Mouse (Mus musculus): ENCODE results near the gene Dnah5. TPM values are rescaled to one million over a fixed set of nuclear protein-coding genes. Genes with fewer than 3 reads are reported as not detected.

The Dnah5 gene
- 0.21 and 0.25 TPM in 2 replicates for polyA plus RNA-seq (2015; fragmentation: Nextera tagmentation; extraction: Ambion mirVana)

- H3K4me1 ChIP-seq (ENCODE audit: control insufficient read depth, insufficient read depth, low read length), result no peaks in the 10 kb centered on the region
- H3K9me3 ChIP-seq (replicated peaks; ENCODE audit: control insufficient read depth, low read length, poor library complexity, severe bottlenecking), result no peaks in the 10 kb centered on the region
- ATAC-seq, result no peak
- H3K4me2 ChIP-seq (ENCODE audit: low read length), result no peak within 1 kb of the TSS
- H3K4me3 ChIP-seq (ENCODE audit: low read depth, low read length), result no peak within 1 kb of the TSS
- no peaks in the 10 kb centered on the region for H3K36me3 ChIP-seq (ENCODE audit: control insufficient read depth, insufficient read depth, low read length)
- WGBS, result 53% methylated on average over 20 of the region's 20 CpGs
- H3K27me3 ChIP-seq (ENCODE audit: control insufficient read depth, insufficient read depth, low read depth, low read length), result peaks cover 2% of the 10 kb centered on the region; the same call in 1 of the 2 replicates
- H3K9ac ChIP-seq (ENCODE audit: low read depth, low read length), result no peak within 1 kb of the TSS
- H3K27ac ChIP-seq (ENCODE audit: low read length), result no peak within 1 kb of the TSS
These were observed at the start of gene Dnah5 for GRCm38 (mm10) chr15:28203111-28204075. TSS of gene Dnah5 (plus strand) at chr15:28203752.

GRCm38 (mm10) chr15:28154822-28155501 is 48.6 kb upstream of the Dnah5 start:
- peak overlapping the region; percentile 65; the same call in 1 of the 2 replicates for H3K9ac ChIP-seq (ENCODE audit: low read depth, low read length)
- no peak overlapping the region for H3K27ac ChIP-seq (ENCODE audit: low read length)
- peaks cover 20% of the 10 kb centered on the region for H3K4me1 ChIP-seq (ENCODE audit: control insufficient read depth, insufficient read depth, low read length)
- peak overlapping the region; percentile 44 for H3K4me3 ChIP-seq (ENCODE audit: low read depth, low read length)
- no peaks in the 10 kb centered on the region for H3K36me3 ChIP-seq (ENCODE audit: control insufficient read depth, insufficient read depth, low read length)
- ATAC-seq, result peak; percentile 94
- 6% methylated on average over 26 of the region's 27 CpGs for WGBS
- H3K9me3 ChIP-seq (replicated peaks; ENCODE audit: control insufficient read depth, low read length, poor library complexity, severe bottlenecking), result no peaks in the 10 kb centered on the region
- peak overlapping the region; percentile 81 for H3K4me2 ChIP-seq (ENCODE audit: low read length)
- H3K27me3 ChIP-seq (ENCODE audit: control insufficient read depth, insufficient read depth, low read depth, low read length), result no peaks in the 10 kb centered on the region

- Histone ChIP-seq H3K36me3 (ENCODE audit: control insufficient read depth, insufficient read depth, low read length) (no peaks in the 10 kb centered on the region), H3K4me2 (ENCODE audit: low read length) (peak overlapping the region; percentile 63), H3K9ac (ENCODE audit: low read depth, low read length) (peak overlapping the region; percentile 37; the same call in 1 of the 2 replicates), H3K4me3 (ENCODE audit: low read depth, low read length) (peak overlapping the region; percentile 37), H3K4me1 (ENCODE audit: control insufficient read depth, insufficient read depth, low read length) (peaks cover 20% of the 10 kb centered on the region), H3K27me3 (ENCODE audit: control insufficient read depth, insufficient read depth, low read depth, low read length) (no peaks in the 10 kb centered on the region), H3K27ac (ENCODE audit: low read length) (no peak overlapping the region), H3K9me3 (replicated peaks; ENCODE audit: control insufficient read depth, low read length, poor library complexity, severe bottlenecking) (no peaks in the 10 kb centered on the region)
- 0 out of 2 replicates have a peak, but pooled peaks have one; percentile 36 for ATAC-seq
- WGBS, result 2% methylated on average over 18 of the region's 19 CpGs
These were observed 44.6 kb upstream of the Dnah5 start for GRCm38 (mm10) chr15:28158771-28159489.

GRCm38 (mm10) chr15:28162291-28162690 is 41.3 kb upstream of the Dnah5 start:
- Histone ChIP-seq H3K4me1 (ENCODE audit: control insufficient read depth, insufficient read depth, low read length) (peaks cover 9% of the 10 kb centered on the region), H3K27ac (ENCODE audit: low read length) (no peak overlapping the region), H3K4me3 (ENCODE audit: low read depth, low read length) (no peak overlapping the region), H3K9me3 (replicated peaks; ENCODE audit: control insufficient read depth, low read length, poor library complexity, severe bottlenecking) (no peaks in the 10 kb centered on the region), H3K36me3 (ENCODE audit: control insufficient read depth, insufficient read depth, low read length) (no peaks in the 10 kb centered on the region), H3K9ac (ENCODE audit: low read depth, low read length) (no peak overlapping the region), H3K27me3 (ENCODE audit: control insufficient read depth, insufficient read depth, low read depth, low read length) (no peaks in the 10 kb centered on the region), H3K4me2 (ENCODE audit: low read length) (no peak overlapping the region)
- ATAC-seq, result no peak
- 88% methylated on average over 2 of the region's 2 CpGs for WGBS

GRCm38 (mm10) chr15:28165234-28165633 is 38.3 kb upstream of the Dnah5 start:
- Histone ChIP-seq H3K9me3 (replicated peaks; ENCODE audit: control insufficient read depth, low read length, poor library complexity, severe bottlenecking) (no peaks in the 10 kb centered on the region), H3K36me3 (ENCODE audit: control insufficient read depth, insufficient read depth, low read length) (no peaks in the 10 kb centered on the region), H3K27me3 (ENCODE audit: control insufficient read depth, insufficient read depth, low read depth, low read length) (no peaks in the 10 kb centered on the region), H3K4me3 (ENCODE audit: low read depth, low read length) (no peak overlapping the region), H3K4me2 (ENCODE audit: low read length) (no peak overlapping the region), H3K9ac (ENCODE audit: low read depth, low read length) (no peak overlapping the region), H3K27ac (ENCODE audit: low read length) (no peak overlapping the region), H3K4me1 (ENCODE audit: control insufficient read depth, insufficient read depth, low read length) (no peaks in the 10 kb centered on the region)
- 94% methylated on average over 7 of the region's 7 CpGs for WGBS
- no peak for ATAC-seq

- H3K27ac ChIP-seq (ENCODE audit: low read length), result no peak overlapping the region
- H3K4me3 ChIP-seq (ENCODE audit: low read depth, low read length), result no peak overlapping the region
- no peaks in the 10 kb centered on the region for H3K9me3 ChIP-seq (replicated peaks; ENCODE audit: control insufficient read depth, low read length, poor library complexity, severe bottlenecking)
- H3K4me2 ChIP-seq (ENCODE audit: low read length), result no peak overlapping the region
- no peaks in the 10 kb centered on the region for H3K4me1 ChIP-seq (ENCODE audit: control insufficient read depth, insufficient read depth, low read length)
- no peak for ATAC-seq
- no peaks in the 10 kb centered on the region for H3K36me3 ChIP-seq (ENCODE audit: control insufficient read depth, insufficient read depth, low read length)
- WGBS, result 90% methylated on average over 6 of the region's 6 CpGs
- no peak overlapping the region for H3K9ac ChIP-seq (ENCODE audit: low read depth, low read length)
- H3K27me3 ChIP-seq (ENCODE audit: control insufficient read depth, insufficient read depth, low read depth, low read length), result no peaks in the 10 kb centered on the region
These were observed 37.5 kb upstream of the Dnah5 start for GRCm38 (mm10) chr15:28166090-28166489.

GRCm38 (mm10) chr15:28178951-28179350 is 24.6 kb upstream of the Dnah5 start:
- Histone ChIP-seq H3K36me3 (ENCODE audit: control insufficient read depth, insufficient read depth, low read length) (no peaks in the 10 kb centered on the region), H3K9me3 (replicated peaks; ENCODE audit: control insufficient read depth, low read length, poor library complexity, severe bottlenecking) (no peaks in the 10 kb centered on the region), H3K4me3 (ENCODE audit: low read depth, low read length) (no peak overlapping the region), H3K4me1 (ENCODE audit: control insufficient read depth, insufficient read depth, low read length) (no peaks in the 10 kb centered on the region), H3K27me3 (ENCODE audit: control insufficient read depth, insufficient read depth, low read depth, low read length) (no peaks in the 10 kb centered on the region), H3K9ac (ENCODE audit: low read depth, low read length) (no peak overlapping the region), H3K4me2 (ENCODE audit: low read length) (no peak overlapping the region), H3K27ac (ENCODE audit: low read length) (no peak overlapping the region)
- no peak for ATAC-seq
- 88% methylated on average over 11 of the region's 11 CpGs for WGBS

- Histone ChIP-seq H3K36me3 (ENCODE audit: control insufficient read depth, insufficient read depth, low read length) (no peaks in the 10 kb centered on the region), H3K4me2 (ENCODE audit: low read length) (no peak overlapping the region), H3K9ac (ENCODE audit: low read depth, low read length) (no peak overlapping the region), H3K27me3 (ENCODE audit: control insufficient read depth, insufficient read depth, low read depth, low read length) (no peaks in the 10 kb centered on the region), H3K4me1 (ENCODE audit: control insufficient read depth, insufficient read depth, low read length) (no peaks in the 10 kb centered on the region), H3K9me3 (replicated peaks; ENCODE audit: control insufficient read depth, low read length, poor library complexity, severe bottlenecking) (no peaks in the 10 kb centered on the region), H3K27ac (ENCODE audit: low read length) (no peak overlapping the region), H3K4me3 (ENCODE audit: low read depth, low read length) (no peak overlapping the region)
- ATAC-seq, result no peak
- WGBS, result 86% methylated on average over 6 of the region's 6 CpGs
These were observed 24.0 kb upstream of the Dnah5 start for GRCm38 (mm10) chr15:28179556-28179955.
